In genomic region chr17:78232703-78233102, GRCm38 (mm10) we compare ENCODE assay signal across 12 mouse cellular contexts. TPM values are rescaled to one million over a fixed set of nuclear protein-coding genes. Genes with fewer than 3 reads are reported as not detected.
DNase-seq lines count a peak whose midpoint lies in the region; ATAC-seq and TF ChIP-seq lines count a peak whose summit lies in the region.
"Had no signal": no experiment of that assay in that cellular context is flagged by ENCODE, and none has a peak within 500 bp of the region (broad histone marks: within the 10 kb centered on the region; RNA-seq: fewer than 3 reads in every experiment).

No protein-coding gene starts in this region.

- ATAC-seq in limb, embryonic 13.5 days (ENCODE audit: low FRiP score, low read depth): peak; percentile 77
- ATAC-seq in neural tube, embryonic 15.5 days (ENCODE audit: low FRiP score): peak; percentile 63
- ATAC-seq in megakaryocyte, adult 5-6 weeks (ENCODE audit: poor library complexity, severe bottlenecking): no peak
- ATAC-seq: Patski had no signal

- no peak for TF ChIP-seq CTCF in gastrocnemius, adult 2 months (IDR thresholded peaks at IDR 0.05)

- peaks cover 28% of the 10 kb centered on the region for H3K4me1 ChIP-seq in limb, embryonic 13.5 days
- H3K4me1 ChIP-seq in limb, embryonic 10.5 days: no peaks in the 10 kb centered on the region
- peaks cover 20% of the 10 kb centered on the region for H3K4me1 ChIP-seq in neural tube, embryonic 15.5 days

- H3K9ac ChIP-seq in limb, embryonic 13.5 days: no peak overlapping the region
- H3K9ac ChIP-seq in neural tube, embryonic 15.5 days (replicated peaks): no peak overlapping the region
- H3K9ac ChIP-seq: lung, embryonic 15.5 days had no signal

- DNase-seq in gastrocnemius, adult 2 months: no peak
- DNase-seq in gastrocnemius, postnatal 10 days: no peak
- DNase-seq in limb, embryonic 10.5 days (ENCODE audit: low spot score): no peak
- DNase-seq in heart, postnatal 4 days: peak; percentile 23
- no peak for DNase-seq in gastrocnemius, postnatal 14 days
- DNase-seq: adrenal gland, adult 8-10 months; kidney, adult 2 months had no signal

- peak overlapping the region; percentile 2; the same call in 1 of the 2 replicates for H3K4me3 ChIP-seq in gastrocnemius, adult 2 months
- no peak overlapping the region for H3K4me3 ChIP-seq in limb, embryonic 13.5 days
- H3K4me3 ChIP-seq in limb, embryonic 10.5 days: no peak overlapping the region
- H3K4me3 ChIP-seq in neural tube, embryonic 15.5 days (replicated peaks): no peak overlapping the region
- H3K4me3 ChIP-seq: lung, embryonic 15.5 days had no signal

- H3K27me3 ChIP-seq in limb, embryonic 13.5 days: no peaks in the 10 kb centered on the region
- no peaks in the 10 kb centered on the region for H3K27me3 ChIP-seq in limb, embryonic 10.5 days (ENCODE audit: low read depth, poor library complexity, severe bottlenecking)
- no peaks in the 10 kb centered on the region for H3K27me3 ChIP-seq in neural tube, embryonic 15.5 days (replicated peaks)
- H3K27me3 ChIP-seq: Patski had no signal

- WGBS in limb, embryonic 13.5 days: 78% methylated on average over 13 of the region's 13 CpGs
- 87% methylated on average over 13 of the region's 13 CpGs for WGBS in limb, embryonic 10.5 days
- 48% methylated on average over 13 of the region's 13 CpGs for WGBS in neural tube, embryonic 15.5 days

- intact Hi-C loops in gastrocnemius, adult 2 months (cut with DNase I): no loop called here
- intact Hi-C loops in gastrocnemius, postnatal 14 days (cut with DNase I; ENCODE audit: low total_unique reads): no loop called here

- no peak overlapping the region for H3K27ac ChIP-seq in gastrocnemius, adult 2 months
- H3K27ac ChIP-seq in limb, embryonic 13.5 days: no peak overlapping the region
- no peak overlapping the region for H3K27ac ChIP-seq in limb, embryonic 10.5 days
- H3K27ac ChIP-seq in neural tube, embryonic 15.5 days (replicated peaks): peak overlapping the region; percentile 33
- H3K27ac ChIP-seq: lung, embryonic 15.5 days had no signal

- H3K4me2 ChIP-seq in limb, embryonic 13.5 days (replicated peaks): no peak overlapping the region
- H3K4me2 ChIP-seq in neural tube, embryonic 15.5 days: peak overlapping the region; percentile 29
- H3K4me2 ChIP-seq: lung, embryonic 15.5 days had no signal

- no peaks in the 10 kb centered on the region; the same call in 1 of the 2 replicates for H3K9me3 ChIP-seq in limb, embryonic 13.5 days
- no peaks in the 10 kb centered on the region for H3K9me3 ChIP-seq in limb, embryonic 10.5 days (replicated peaks)
- H3K9me3 ChIP-seq in neural tube, embryonic 15.5 days (replicated peaks): no peaks in the 10 kb centered on the region
- H3K9me3 ChIP-seq: lung, embryonic 15.5 days had no signal

- H3K36me3 ChIP-seq in limb, embryonic 13.5 days: no peaks in the 10 kb centered on the region
- H3K36me3 ChIP-seq in limb, embryonic 10.5 days: no peaks in the 10 kb centered on the region
- H3K36me3 ChIP-seq in neural tube, embryonic 15.5 days: no peaks in the 10 kb centered on the region
- H3K36me3 ChIP-seq: lung, embryonic 15.5 days had no signal

RNA-seq across cellular contexts. Expression of gene Crim1, which starts 32.7 kb away (rescaled TPM):
- 10 to 100 TPM; 37.5 to 46.3 TPM for total RNA-seq in gastrocnemius, adult 2 months (2021)
- 10 to 100 TPM; 19.8 to 22.5 TPM for total RNA-seq in gastrocnemius, postnatal 10 days (2021)
- polyA plus RNA-seq in limb, embryonic 13.5 days (2015; fragmentation: Nextera tagmentation; extraction: Ambion mirVana): 7.0 and 7.4 TPM in 2 replicates
- polyA plus RNA-seq in limb, embryonic 10.5 days (2016; fragmentation: Nextera tagmentation; extraction: Ambion mirVana): 1.8 and 2.2 TPM in 2 replicates
- total RNA-seq in heart, postnatal 4 days (2021): 10 to 100 TPM; 40.1 to 42.1 TPM
- 15.8 and 17.4 TPM in 2 replicates for polyA plus RNA-seq in neural tube, embryonic 15.5 days (2015; fragmentation: Nextera tagmentation; extraction: Ambion mirVana)
- 0.27 and 1.2 TPM in 2 replicates for total RNA-seq in megakaryocyte, adult 5-6 weeks (2015)
- total RNA-seq in megakaryocyte, adult 5-6 weeks (2017): 0.73 and 2.0 TPM in 2 replicates
- 10 to 100 TPM; 19.3 to 20.1 TPM for total RNA-seq in gastrocnemius, postnatal 14 days (2021)

Comparison
In these comparisons a context has a peak if more than half of its experiments do, and no peak if none do; other contexts are left out.
1. RNA of gene Crim1, which starts 32.7 kb away (total RNA-seq): 37.5 to 46.3 TPM in gastrocnemius, adult 2 months, 40.1 to 42.1 TPM in heart, postnatal 4 days, 19.8 to 22.5 TPM in gastrocnemius, postnatal 10 days and 19.3 to 20.1 TPM in gastrocnemius, postnatal 14 days; 0.27 to 2.0 TPM in megakaryocyte, adult 5-6 weeks; every median in the first group is over 4 times any median in the second.